Mouse (Mus musculus) hindbrain, embryonic 13.5 days (tissue): Measurements from ENCODE around the gene Snd1. TPM values are rescaled to one million over a fixed set of nuclear protein-coding genes. Genes with fewer than 3 reads are reported as not detected.

Source experiments
- ATAC-seq: fragments of 200-750 bp; cut with Nextera tagmentation; 2 replicates; pipeline ENCODE4 v1.8.0; 2017; ENCODE audit warnings: moderate TSS enrichment; ENCODE audit not compliant: low FRiP score
- H3K27ac ChIP-seq: fragments of 300-500 bp; sonication (generic); 2 replicates; pipeline ENCODE4 v1.5.1; 2015; ENCODE audit warnings: inconsistent platforms, mild to moderate bottlenecking, moderate library complexity
- H3K27me3 ChIP-seq: fragments of 300-500 bp; sonication (generic); 2 replicates; pipeline ENCODE4 v1.6.1; 2015; ENCODE audit warnings: mild to moderate bottlenecking, inconsistent platforms
- H3K36me3 ChIP-seq: fragments of 300-500 bp; sonication (generic); 2 replicates; pipeline ENCODE4 v1.6.1; 2015; ENCODE audit warnings: mild to moderate bottlenecking, inconsistent platforms
- H3K4me1 ChIP-seq: fragments of 300-500 bp; sonication (generic); replicated peaks from 2 replicates; pipeline ENCODE4 v1.6.1; 2015; ENCODE audit warnings: inconsistent platforms
- H3K4me2 ChIP-seq: fragments of 300-500 bp; sonication (generic); 2 replicates; pipeline ENCODE4 v1.6.1; 2015; ENCODE audit warnings: inconsistent platforms, mild to moderate bottlenecking, moderate library complexity
- H3K4me3 ChIP-seq: fragments of 300-500 bp; sonication (generic); 2 replicates; pipeline ENCODE4 v1.5.1; 2015; ENCODE audit warnings: mild to moderate bottlenecking, inconsistent platforms
- H3K9ac ChIP-seq: fragments of 300-500 bp; sonication (generic); 2 replicates; pipeline ENCODE4 v1.6.1; 2015; ENCODE audit warnings: mild to moderate bottlenecking, inconsistent platforms
- H3K9me3 ChIP-seq: fragments of 300-500 bp; sonication (generic); 2 replicates; pipeline ENCODE4 v1.6.1; 2016; ENCODE audit warnings: inconsistent platforms
- WGBS: fragments of 180-500 bp; shearing (Covaris S2); methylation state at CpG from one replicate; pipeline ENCODE4 v1.1.7; 2015; 5-methylcytosine and 5-hydroxymethylcytosine counted together
- polyA plus RNA-seq: library from polyadenylated mRNA; unstranded; fragments of >200 nt; fragmentation: Nextera tagmentation; extraction: Ambion mirVana; gene quantifications from 2 replicates; pipeline ENCODE4 v1.2.1, GENCODE M21; 2015

Snd1 gene
- polyA plus RNA-seq, 1 experiment from 2014 or later: 81.2 TPM

- Histone ChIP-seq H3K9ac (no peak overlapping the region), H3K36me3 (no peaks in the 10 kb centered on the region), H3K4me2 (no peak overlapping the region), H3K4me3 (no peak overlapping the region), H3K27ac (no peak overlapping the region), H3K27me3 (no peaks in the 10 kb centered on the region), H3K9me3 (no peaks in the 10 kb centered on the region), H3K4me1 (peaks cover 12% of the 10 kb centered on the region)
- ATAC-seq: no peak
- 74% methylated on average over 3 of the region's 3 CpGs for WGBS
These were observed 111.9 kb downstream of the Snd1 start for GRCm38 (mm10) chr6:28586806-28587205.

GRCm38 (mm10) chr6:28588494-28589171 is 113.7 kb downstream of the Snd1 start:
- 0 out of 2 replicates have a peak, but pooled peaks have one; percentile 7 for ATAC-seq
- Histone ChIP-seq H3K9ac (no peak overlapping the region), H3K4me2 (no peak overlapping the region), H3K9me3 (no peaks in the 10 kb centered on the region), H3K4me3 (no peak overlapping the region), H3K4me1 (peaks cover 17% of the 10 kb centered on the region), H3K27me3 (no peaks in the 10 kb centered on the region), H3K27ac (no peak overlapping the region), H3K36me3 (no peaks in the 10 kb centered on the region)
- WGBS: 85% methylated on average over 5 of the region's 5 CpGs

GRCm38 (mm10) chr6:28592323-28592893 is 117.5 kb downstream of the Snd1 start:
- H3K4me2 ChIP-seq: no peak overlapping the region
- 95% methylated on average over 3 of the region's 3 CpGs for WGBS
- H3K27me3 ChIP-seq: no peaks in the 10 kb centered on the region
- peaks cover 20% of the 10 kb centered on the region for H3K4me1 ChIP-seq
- H3K9me3 ChIP-seq: no peaks in the 10 kb centered on the region
- H3K27ac ChIP-seq: no peak overlapping the region
- no peak for ATAC-seq
- H3K9ac ChIP-seq: no peak overlapping the region
- no peaks in the 10 kb centered on the region for H3K36me3 ChIP-seq
- H3K4me3 ChIP-seq: no peak overlapping the region

GRCm38 (mm10) chr6:28593708-28594107 is 118.8 kb downstream of the Snd1 start:
- no peaks in the 10 kb centered on the region for H3K36me3 ChIP-seq
- ATAC-seq: no peak
- H3K4me3 ChIP-seq: no peak overlapping the region
- H3K27me3 ChIP-seq: no peaks in the 10 kb centered on the region
- H3K27ac ChIP-seq: no peak overlapping the region
- peaks cover 14% of the 10 kb centered on the region for H3K4me1 ChIP-seq
- no peaks in the 10 kb centered on the region for H3K9me3 ChIP-seq
- WGBS: 75% methylated on average over 3 of the region's 3 CpGs
- no peak overlapping the region for H3K9ac ChIP-seq
- H3K4me2 ChIP-seq: no peak overlapping the region

- Histone ChIP-seq H3K27me3 (no peaks in the 10 kb centered on the region), H3K4me1 (peaks cover 8% of the 10 kb centered on the region; the same call in 1 of the 2 replicates), H3K36me3 (no peaks in the 10 kb centered on the region), H3K9me3 (no peaks in the 10 kb centered on the region), H3K9ac (no peak overlapping the region), H3K4me3 (no peak overlapping the region), H3K4me2 (no peak overlapping the region), H3K27ac (no peak overlapping the region)
- ATAC-seq: no peak
- WGBS: 96% methylated on average over 4 of the region's 4 CpGs
These were observed 119.8 kb downstream of the Snd1 start for GRCm38 (mm10) chr6:28594759-28595158.

- Histone ChIP-seq H3K27me3 (no peaks in the 10 kb centered on the region), H3K36me3 (no peaks in the 10 kb centered on the region), H3K4me1 (peaks cover 8% of the 10 kb centered on the region; the same call in 1 of the 2 replicates), H3K9me3 (no peaks in the 10 kb centered on the region), H3K27ac (no peak overlapping the region), H3K4me3 (no peak overlapping the region), H3K4me2 (no peak overlapping the region), H3K9ac (no peak overlapping the region)
- WGBS: 94% methylated on average over 1 of the region's 1 CpGs
- ATAC-seq: no peak
These were observed 120.3 kb downstream of the Snd1 start for GRCm38 (mm10) chr6:28595231-28595630.

- Histone ChIP-seq H3K27me3 (no peaks in the 10 kb centered on the region), H3K4me3 (no peak overlapping the region), H3K9me3 (no peaks in the 10 kb centered on the region), H3K27ac (no peak overlapping the region), H3K36me3 (no peaks in the 10 kb centered on the region), H3K4me2 (no peak overlapping the region), H3K4me1 (peaks cover 8% of the 10 kb centered on the region; the same call in 1 of the 2 replicates), H3K9ac (no peak overlapping the region)
- 87% methylated on average over 5 of the region's 5 CpGs for WGBS
- no peak for ATAC-seq
These were observed 122.3 kb downstream of the Snd1 start for GRCm38 (mm10) chr6:28597266-28597665.

- peaks cover 3% of the 10 kb centered on the region for H3K4me1 ChIP-seq
- no peaks in the 10 kb centered on the region for H3K36me3 ChIP-seq
- no peak overlapping the region for H3K4me3 ChIP-seq
- 89% methylated on average over 5 of the region's 5 CpGs for WGBS
- no peak overlapping the region for H3K9ac ChIP-seq
- no peak overlapping the region for H3K27ac ChIP-seq
- no peaks in the 10 kb centered on the region for H3K9me3 ChIP-seq
- H3K4me2 ChIP-seq: no peak overlapping the region
- no peaks in the 10 kb centered on the region for H3K27me3 ChIP-seq
- ATAC-seq: no peak
These were observed 124.2 kb downstream of the Snd1 start for GRCm38 (mm10) chr6:28599120-28599519.

- no peak overlapping the region for H3K9ac ChIP-seq
These were observed 125.5 kb downstream of the Snd1 start for GRCm38 (mm10) chr6:28600404-28600803.

GRCm38 (mm10) chr6:28603401-28603800 is 128.5 kb downstream of the Snd1 start:
- no peaks in the 10 kb centered on the region for H3K9me3 ChIP-seq
- no peak overlapping the region for H3K9ac ChIP-seq
- no peak overlapping the region for H3K4me2 ChIP-seq
- H3K36me3 ChIP-seq: no peaks in the 10 kb centered on the region
- no peak overlapping the region for H3K4me3 ChIP-seq
- no peak overlapping the region for H3K27ac ChIP-seq
- 76% methylated on average over 3 of the region's 3 CpGs for WGBS
- H3K27me3 ChIP-seq: no peaks in the 10 kb centered on the region
- no peak for ATAC-seq
- peaks cover 9% of the 10 kb centered on the region for H3K4me1 ChIP-seq

More at GRCm38 (mm10) chr6:28600404-28600803, 125.5 kb downstream of the Snd1 start:
- H3K4me1 ChIP-seq: no peaks in the 10 kb centered on the region; the same call in none of the 2 replicates
- H3K4me2 ChIP-seq: no peak overlapping the region
- H3K27me3 ChIP-seq: no peaks in the 10 kb centered on the region
- no peak overlapping the region for H3K4me3 ChIP-seq
- H3K27ac ChIP-seq: no peak overlapping the region
- no peak for ATAC-seq
- H3K9me3 ChIP-seq: no peaks in the 10 kb centered on the region
- H3K36me3 ChIP-seq: no peaks in the 10 kb centered on the region

GRCm38 (mm10) chr6:28603823-28604222 is 128.9 kb downstream of the Snd1 start:
- no peak overlapping the region for H3K9ac ChIP-seq
- WGBS: 56% methylated on average over 3 of the region's 3 CpGs
- peaks cover 9% of the 10 kb centered on the region for H3K4me1 ChIP-seq
- no peak overlapping the region for H3K27ac ChIP-seq
- ATAC-seq: no peak
- no peaks in the 10 kb centered on the region for H3K27me3 ChIP-seq
- H3K9me3 ChIP-seq: no peaks in the 10 kb centered on the region
- no peak overlapping the region for H3K4me2 ChIP-seq
- H3K36me3 ChIP-seq: no peaks in the 10 kb centered on the region
- no peak overlapping the region for H3K4me3 ChIP-seq

- H3K9me3 ChIP-seq: no peaks in the 10 kb centered on the region
- ATAC-seq: no peak
- no peak overlapping the region for H3K4me2 ChIP-seq
- H3K27ac ChIP-seq: no peak overlapping the region
- no peaks in the 10 kb centered on the region for H3K27me3 ChIP-seq
- no peaks in the 10 kb centered on the region for H3K36me3 ChIP-seq
- no peak overlapping the region for H3K4me3 ChIP-seq
- peaks cover 9% of the 10 kb centered on the region for H3K4me1 ChIP-seq
- H3K9ac ChIP-seq: no peak overlapping the region
- 71% methylated on average over 4 of the region's 4 CpGs for WGBS
These were observed 134.4 kb downstream of the Snd1 start for GRCm38 (mm10) chr6:28609291-28609690.

- H3K4me2 ChIP-seq: no peak overlapping the region
- WGBS: 82% methylated on average over 1 of the region's 1 CpGs
- no peak overlapping the region for H3K9ac ChIP-seq
- H3K27me3 ChIP-seq: no peaks in the 10 kb centered on the region
- no peaks in the 10 kb centered on the region for H3K9me3 ChIP-seq
- peaks cover 9% of the 10 kb centered on the region for H3K4me1 ChIP-seq
- no peak overlapping the region for H3K4me3 ChIP-seq
- H3K36me3 ChIP-seq: no peaks in the 10 kb centered on the region
- no peak for ATAC-seq
- no peak overlapping the region for H3K27ac ChIP-seq
These were observed 135.2 kb downstream of the Snd1 start for GRCm38 (mm10) chr6:28610127-28610526.
